Mouse (Mus musculus): ENCODE measurements at regions not wholly inside any gene's neighbourhood (a gene's known extent, or its start where the extent isn't known, plus 50 kb on each side); places are given as distances from the start of the nearest gene placed in this dataset.
"Not testable (repeated sequence)": the region's sequence is repeated elsewhere in the genome, so short reads cannot be mapped to it uniquely, and the experiment has no call there.

- DNase-seq (ENCODE audit: extremely low spot score in 1 of 2, low spot score in 1 of 2), result peak; percentile 39 to 82
These were observed 475.1 kb downstream of the Tbl1xr1 start for GRCm38 (mm10) chr3:22551516-22551915.

DNA sequence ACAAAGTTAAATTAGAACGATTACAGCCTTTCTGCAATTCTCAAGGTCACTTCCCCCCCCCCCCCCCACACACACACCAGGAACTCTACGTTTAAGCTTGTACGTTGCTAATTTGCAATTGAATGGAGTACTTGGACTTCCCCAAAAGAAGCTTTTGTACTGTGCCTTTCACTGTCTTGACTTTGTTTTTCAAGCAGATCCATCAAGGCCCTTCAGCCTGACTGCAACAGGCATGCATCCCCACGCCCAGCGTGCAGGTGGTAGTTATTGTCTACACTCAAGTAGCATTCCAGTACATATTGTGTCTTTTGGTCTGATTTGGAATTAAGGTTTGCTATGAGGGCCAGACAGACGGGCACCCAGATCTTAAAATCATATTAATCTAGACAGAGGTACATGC lies 483.1 kb downstream of the Tbl1xr1 start:
- DNase-seq (ENCODE audit: extremely low spot score in 1 of 2, low spot score in 1 of 2), result no peak

GRCm38 (mm10) chr3:22560476-22561170 lies 484.2 kb downstream of the Tbl1xr1 start:
- DNase-seq (ENCODE audit: extremely low spot score in 1 of 2, low spot score in 1 of 2), result not testable (repeated sequence)

All from frontal cortex, adult 2 months (tissue).